Mouse (Mus musculus): ENCODE results near the gene Oprd1. TPM values are rescaled to one million over a fixed set of nuclear protein-coding genes. Genes with fewer than 3 reads are reported as not detected.

The Oprd1 gene
- polyA plus RNA-seq (2012; ENCODE audit: low replicate concordance): 0.07 TPM in 1 of 2 replicates, not detected in the other

DNA sequence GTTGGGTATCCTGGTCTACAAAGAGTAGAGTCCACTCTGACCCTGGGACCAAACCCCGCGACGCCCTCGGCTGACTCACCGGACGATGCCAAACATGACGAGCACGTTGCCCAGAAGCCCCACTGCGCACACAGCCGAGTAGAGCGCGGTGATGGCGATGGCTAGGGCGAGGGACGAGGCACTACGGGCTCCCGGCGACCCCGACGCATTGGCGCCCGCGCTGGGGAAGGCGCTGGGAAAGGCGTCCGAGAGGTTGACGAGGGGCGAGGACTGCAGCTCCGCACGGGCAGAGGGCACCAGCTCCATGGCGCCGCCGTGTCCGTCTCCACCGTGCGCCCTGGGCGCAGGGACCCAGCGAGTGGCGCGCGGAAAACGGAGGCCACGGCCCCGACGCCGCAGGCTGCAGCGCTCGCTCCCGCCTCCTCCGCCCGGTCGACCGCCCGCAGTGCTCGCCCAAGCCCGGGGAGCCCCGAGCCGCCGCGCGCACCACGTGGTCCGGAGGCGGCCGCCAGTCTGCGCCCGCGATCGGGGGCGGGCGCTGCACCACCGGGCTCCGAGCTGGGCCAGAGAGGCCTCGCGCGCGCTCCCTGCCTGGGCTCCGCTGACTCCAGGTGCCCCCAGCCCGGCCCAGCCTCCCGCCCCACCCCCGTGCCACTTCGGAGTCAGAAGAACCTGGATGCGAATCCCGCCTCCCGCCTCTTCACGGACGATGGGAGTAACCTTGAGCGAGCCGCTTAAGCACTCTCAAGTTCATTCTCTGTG is at the start of gene Oprd1:
Oprd1 (minus strand) TSS at position 407 of the 762 bp plus-strand sequence.

GRCm38 (mm10) chr4:132074933-132075769 is 69.1 kb downstream of the Oprd1 start, which contains the start of gene Epb41:
TSS of gene Epb41 (minus strand) at chr4:132075321.

GRCm38 (mm10) chr4:132074077-132074932 is 70.0 kb downstream of the Oprd1 start, which contains the start of gene Gm10300:
TSS of gene Gm10300 (plus strand) at chr4:132074697.

Other genes with a start within 250 kb of the Oprd1 start
- gene Tmem200b, start 222.7 kb downstream of the Oprd1 start, polyA plus RNA-seq (2012; ENCODE audit: low replicate concordance): 0.13 and 0.51 TPM in 2 replicates
- gene Gm10300, start 69.8 kb downstream of the Oprd1 start, polyA plus RNA-seq (2012; ENCODE audit: low replicate concordance): 0.10 and 0.44 TPM in 2 replicates
- 86.5 and 149 TPM in 2 replicates for gene Epb41, start 69.2 kb downstream of the Oprd1 start, polyA plus RNA-seq (2012; ENCODE audit: low replicate concordance)
- gene Ythdf2, start 67.8 kb upstream of the Oprd1 start, polyA plus RNA-seq (2012; ENCODE audit: low replicate concordance): 33.1 and 37.9 TPM in 2 replicates
- 3.7 and 24.2 TPM in 2 replicates for gene Gmeb1, start 117.1 kb upstream of the Oprd1 start, polyA plus RNA-seq (2012; ENCODE audit: low replicate concordance)
- gene Taf12, start 129.9 kb upstream of the Oprd1 start, polyA plus RNA-seq (2012; ENCODE audit: low replicate concordance): 3.0 and 35.0 TPM in 2 replicates
- gene Rab42, start 158.9 kb upstream of the Oprd1 start, polyA plus RNA-seq (2012; ENCODE audit: low replicate concordance): 0.25 TPM in 1 of 2 replicates, not detected in the other
- gene Trnau1ap, start 185.1 kb upstream of the Oprd1 start, polyA plus RNA-seq (2012; ENCODE audit: low replicate concordance): 26.3 and 48.2 TPM in 2 replicates
- gene Rcc1, start 209.1 kb upstream of the Oprd1 start, polyA plus RNA-seq (2012; ENCODE audit: low replicate concordance): 33.3 and 64.5 TPM in 2 replicates